Mouse (Mus musculus) myocyte (in vitro differentiated cells): Measurements from ENCODE around the gene Snip1. TPM values are rescaled to one million over a fixed set of nuclear protein-coding genes. Genes with fewer than 3 reads are reported as not detected.

Source experiments
- H3K27me3 ChIP-seq: one replicate; pipeline ENCODE4 v1.6.1; 2011; ENCODE audit not compliant: control insufficient read depth, insufficient read depth, insufficient read length
- H3K36me3 ChIP-seq: one replicate; pipeline ENCODE4 v1.6.1; 2011; ENCODE audit not compliant: control insufficient read depth, insufficient read depth
- H3K4me2 ChIP-seq: one replicate; pipeline ENCODE4 v1.6.1; 2011; ENCODE audit warnings: low read depth, control low read depth
- H3K4me3 ChIP-seq: one replicate; pipeline ENCODE4 v1.5.1; 2011; ENCODE audit warnings: mild to moderate bottlenecking, control low read depth, moderate library complexity
- H3K79me2 ChIP-seq: one replicate; pipeline ENCODE4 v1.6.1; 2011; ENCODE audit not compliant: control insufficient read depth, insufficient read depth
- H3ac ChIP-seq: one replicate; pipeline ENCODE4 v1.6.1; 2011; ENCODE audit not compliant: control insufficient read depth, insufficient read length
- CEBPB ChIP-seq: IDR thresholded peaks from 2 replicates; pipeline ENCODE4 v1.6.1; 2011; ENCODE audit warnings: mild to moderate bottlenecking, moderate library complexity; ENCODE audit not compliant: poor library complexity, insufficient read depth, severe bottlenecking
- E2F4 ChIP-seq: IDR thresholded peaks from one replicate; pipeline ENCODE4 v1.6.1; 2011; ENCODE audit warnings: mild to moderate bottlenecking, control low read depth, moderate library complexity; ENCODE audit not compliant: insufficient read depth
- MAX ChIP-seq: IDR thresholded peaks from one replicate; pipeline ENCODE4 v1.6.1; 2011; ENCODE audit warnings: low read depth, mild to moderate bottlenecking, control low read depth
- MYOD1 ChIP-seq, 3 experiments: IDR thresholded peaks; one replicate each; pipeline ENCODE4 v1.6.1; 2011; ENCODE audit warnings: control low read depth in 2 of 3, low read depth in 2 of 3, mild to moderate bottlenecking in 2 of 3, moderate library complexity in 1 of 3; ENCODE audit not compliant: insufficient read length in 2 of 3, control insufficient read depth in 1 of 3
- MYOG ChIP-seq, 3 experiments: IDR thresholded peaks; one replicate each; pipeline ENCODE4 v1.6.1; 2011; ENCODE audit warnings: control low read depth in 2 of 3, low read depth in 2 of 3, mild to moderate bottlenecking in 2 of 3; ENCODE audit not compliant: insufficient read length in 2 of 3, control insufficient read depth in 1 of 3, insufficient read depth in 1 of 3
- POLR2A ChIP-seq: IDR thresholded peaks from one replicate; pipeline ENCODE4 v1.6.1; 2011; ENCODE audit warnings: low read depth, mild to moderate bottlenecking, control low read depth, moderate library complexity; ENCODE audit not compliant: insufficient read length
- POLR2AphosphoS2 ChIP-seq: IDR thresholded peaks from one replicate; pipeline ENCODE4 v1.6.1; 2011; ENCODE audit warnings: low read depth, control low read depth; ENCODE audit not compliant: insufficient read length
- REST ChIP-seq: IDR thresholded peaks from one replicate; pipeline ENCODE4 v1.6.1; 2011; ENCODE audit warnings: mild to moderate bottlenecking, control low read depth, moderate library complexity; ENCODE audit not compliant: insufficient read depth, insufficient read length
- SRF ChIP-seq: IDR thresholded peaks from one replicate; pipeline ENCODE4 v1.6.1; 2011; ENCODE audit warnings: low read depth; ENCODE audit not compliant: control insufficient read depth, insufficient read length
- TCF12 ChIP-seq: IDR thresholded peaks from one replicate; pipeline ENCODE4 v1.6.1; 2011; ENCODE audit warnings: mild to moderate bottlenecking, control low read depth; ENCODE audit not compliant: poor library complexity, insufficient read depth, severe bottlenecking
- TCF3 ChIP-seq: IDR thresholded peaks from one replicate; pipeline ENCODE4 v1.6.1; 2011; ENCODE audit warnings: low read depth, control low read depth; ENCODE audit not compliant: insufficient read length
- USF1 ChIP-seq: IDR thresholded peaks from one replicate; pipeline ENCODE4 v1.6.1; 2011; ENCODE audit warnings: low read depth, mild to moderate bottlenecking, control low read depth, moderate library complexity
- polyA plus RNA-seq: library from polyadenylated mRNA; unstranded; fragments of >200 nt; fragmentation: generic; extraction: Trizol; gene quantifications from one replicate; pipeline ENCODE4 v1.2.1, GENCODE M21; 2012; ENCODE audit warnings: missing spikeins

The Snip1 gene
- polyA plus RNA-seq, 1 experiment = 14.3 TPM

GRCm38 (mm10) chr4:125034341-125034740 lies 32.1 kb upstream of the Snip1 start:
- peaks cover 36% of the 10 kb centered on the region for H3K36me3 ChIP-seq
- no peak overlapping the region for H3K4me2 ChIP-seq
- no peak for TF ChIP-seq MYOG (IDR thresholded peaks at IDR 0.05; ENCODE audit: control insufficient read depth in 1 of 3, insufficient read depth in 1 of 3, insufficient read length in 2 of 3, low read depth in 2 of 3)
- no peak for TF ChIP-seq E2F4
- TF ChIP-seq SRF = no peak
- TF ChIP-seq USF1 = no peak
- TF ChIP-seq REST = no peak
- TF ChIP-seq MYOD1 (IDR thresholded peaks at IDR 0.05; ENCODE audit: control insufficient read depth in 1 of 3, insufficient read length in 2 of 3, low read depth in 2 of 3) = no peak
- TF ChIP-seq CEBPB = no peak
- no peak for TF ChIP-seq TCF12
- no peak for TF ChIP-seq POLR2A
- no peak for TF ChIP-seq MAX
- no peak for TF ChIP-seq POLR2AphosphoS2
- no peak for TF ChIP-seq TCF3

GRCm38 (mm10) chr4:125044454-125044853 lies 22.0 kb upstream of the Snip1 start:
- Histone ChIP-seq H3K36me3 (peaks cover 66% of the 10 kb centered on the region), H3K4me3 (no peak overlapping the region), H3K4me2 (no peak overlapping the region), H3K27me3 (no peaks in the 10 kb centered on the region), H3ac (no peak overlapping the region), H3K79me2 (no peaks in the 10 kb centered on the region)
- no peak for TF ChIP-seq REST
- no peak for TF ChIP-seq USF1
- TF ChIP-seq MYOD1 (IDR thresholded peaks at IDR 0.05; ENCODE audit: control insufficient read depth in 1 of 3, insufficient read length in 2 of 3, low read depth in 2 of 3) = no peak
- no peak for TF ChIP-seq TCF3
- TF ChIP-seq POLR2AphosphoS2 = no peak
- no peak for TF ChIP-seq CEBPB
- TF ChIP-seq MAX = no peak
- TF ChIP-seq E2F4 = no peak
- no peak for TF ChIP-seq TCF12
- TF ChIP-seq SRF = no peak
- no peak for TF ChIP-seq POLR2A
- no peak for TF ChIP-seq MYOG (IDR thresholded peaks at IDR 0.05; ENCODE audit: control insufficient read depth in 1 of 3, insufficient read depth in 1 of 3, insufficient read length in 2 of 3, low read depth in 2 of 3)

More at GRCm38 (mm10) chr4:125034341-125034740, 32.1 kb upstream of the Snip1 start:
- H3K79me2 ChIP-seq = peaks cover 63% of the 10 kb centered on the region
- H3K4me3 ChIP-seq = no peak overlapping the region
- no peak overlapping the region for H3ac ChIP-seq
- H3K27me3 ChIP-seq = no peaks in the 10 kb centered on the region

GRCm38 (mm10) chr4:125055385-125055784 lies 11.1 kb upstream of the Snip1 start:
- no peaks in the 10 kb centered on the region for H3K27me3 ChIP-seq
- no peaks in the 10 kb centered on the region for H3K79me2 ChIP-seq
- H3K36me3 ChIP-seq = peaks cover 30% of the 10 kb centered on the region
- H3K4me2 ChIP-seq = no peak overlapping the region
- TF ChIP-seq POLR2AphosphoS2 = no peak
- no peak for TF ChIP-seq USF1
- TF ChIP-seq TCF12 = no peak
- no peak for TF ChIP-seq SRF
- TF ChIP-seq MAX = no peak
- TF ChIP-seq CEBPB = no peak
- TF ChIP-seq MYOG (IDR thresholded peaks at IDR 0.05; ENCODE audit: control insufficient read depth in 1 of 3, insufficient read depth in 1 of 3, insufficient read length in 2 of 3, low read depth in 2 of 3) = no peak
- TF ChIP-seq REST = no peak
- no peak for TF ChIP-seq TCF3
- no peak for TF ChIP-seq E2F4
- H3K4me3 ChIP-seq = no peak overlapping the region
- H3ac ChIP-seq = no peak overlapping the region

- Histone ChIP-seq H3K4me3 (no peak overlapping the region), H3ac (no peak overlapping the region), H3K27me3 (no peaks in the 10 kb centered on the region), H3K36me3 (peaks cover 27% of the 10 kb centered on the region), H3K79me2 (no peaks in the 10 kb centered on the region), H3K4me2 (no peak overlapping the region)
- TF ChIP-seq SRF (no peak), REST (no peak), CEBPB (no peak), MAX (no peak), TCF12 (no peak)
These were observed 10.0 kb upstream of the Snip1 start for GRCm38 (mm10) chr4:125056476-125056875.

- no peak overlapping the region for H3K4me2 ChIP-seq
These were observed 9.2 kb upstream of the Snip1 start for GRCm38 (mm10) chr4:125057273-125057672.

More at GRCm38 (mm10) chr4:125057273-125057672, 9.2 kb upstream of the Snip1 start:
- Histone ChIP-seq H3K4me3 (no peak overlapping the region), H3K36me3 (peaks cover 25% of the 10 kb centered on the region), H3ac (no peak overlapping the region), H3K27me3 (no peaks in the 10 kb centered on the region), H3K79me2 (no peaks in the 10 kb centered on the region)
- no peak for TF ChIP-seq MYOD1 (IDR thresholded peaks at IDR 0.05; ENCODE audit: control insufficient read depth in 1 of 3, insufficient read length in 2 of 3, low read depth in 2 of 3)
- TF ChIP-seq TCF12 = no peak
- TF ChIP-seq SRF = no peak
- no peak for TF ChIP-seq POLR2A
- no peak for TF ChIP-seq E2F4
- no peak for TF ChIP-seq MYOG (IDR thresholded peaks at IDR 0.05; ENCODE audit: control insufficient read depth in 1 of 3, insufficient read depth in 1 of 3, insufficient read length in 2 of 3, low read depth in 2 of 3)
- no peak for TF ChIP-seq USF1
- no peak for TF ChIP-seq TCF3
- no peak for TF ChIP-seq CEBPB
- TF ChIP-seq REST = no peak
- no peak for TF ChIP-seq POLR2AphosphoS2
- no peak for TF ChIP-seq MAX
